Mouse (Mus musculus): ENCODE data around the gene Lpgat1. TPM values are rescaled to one million over a fixed set of nuclear protein-coding genes. Genes with fewer than 3 reads are reported as not detected.

Lpgat1 gene
- polyA plus RNA-seq, 1 experiment from 2014 or later, result 30.9 TPM

GRCm38 (mm10) chr1:191812949-191813691 lies 95.5 kb downstream of the Lpgat1 start:
- H3K9ac ChIP-seq (replicated peaks), result no peak overlapping the region
- no peak overlapping the region for H3K4me2 ChIP-seq (replicated peaks)
- 86% methylated on average over 13 of the region's 13 CpGs for WGBS
- H3K27me3 ChIP-seq, result no peaks in the 10 kb centered on the region
- no peak overlapping the region for H3K4me3 ChIP-seq (replicated peaks)
- no peaks in the 10 kb centered on the region for H3K9me3 ChIP-seq
- H3K4me1 ChIP-seq (replicated peaks), result 0 out of 2 replicates have a peak, but pooled peaks cover 2% of the 10 kb centered on the region
- H3K36me3 ChIP-seq, result no peaks in the 10 kb centered on the region
- H3K27ac ChIP-seq, result no peak overlapping the region
- no peak for ATAC-seq

- H3K36me3 ChIP-seq, result no peaks in the 10 kb centered on the region
- H3K27ac ChIP-seq, result no peak overlapping the region
- 0 out of 2 replicates have a peak, but pooled peaks cover 4% of the 10 kb centered on the region for H3K4me1 ChIP-seq (replicated peaks)
- ATAC-seq, result no peak
- H3K4me2 ChIP-seq (replicated peaks), result no peak overlapping the region
- H3K9ac ChIP-seq (replicated peaks), result no peak overlapping the region
- H3K4me3 ChIP-seq (replicated peaks), result no peak overlapping the region
- 81% methylated on average over 4 of the region's 4 CpGs for WGBS
- H3K9me3 ChIP-seq, result no peaks in the 10 kb centered on the region
- H3K27me3 ChIP-seq, result no peaks in the 10 kb centered on the region
Observed at GRCm38 (mm10) chr1:191814240-191814639, 96.6 kb downstream of the Lpgat1 start.

GRCm38 (mm10) chr1:191814935-191815334 lies 97.3 kb downstream of the Lpgat1 start:
- H3K4me2 ChIP-seq (replicated peaks), result no peak overlapping the region
- H3K4me3 ChIP-seq (replicated peaks), result no peak overlapping the region
- no peaks in the 10 kb centered on the region for H3K27me3 ChIP-seq
- H3K36me3 ChIP-seq, result no peaks in the 10 kb centered on the region
- H3K4me1 ChIP-seq (replicated peaks), result 0 out of 2 replicates have a peak, but pooled peaks cover 4% of the 10 kb centered on the region
- WGBS, result 52% methylated on average over 5 of the region's 5 CpGs
- ATAC-seq, result no peak
- no peak overlapping the region for H3K9ac ChIP-seq (replicated peaks)
- no peak overlapping the region for H3K27ac ChIP-seq
- no peaks in the 10 kb centered on the region for H3K9me3 ChIP-seq

GRCm38 (mm10) chr1:191816596-191816995 lies 99.0 kb downstream of the Lpgat1 start:
- no peak for ATAC-seq
- no peak overlapping the region for H3K4me2 ChIP-seq (replicated peaks)
- no peak overlapping the region for H3K9ac ChIP-seq (replicated peaks)
- H3K36me3 ChIP-seq, result no peaks in the 10 kb centered on the region
- 86% methylated on average over 3 of the region's 3 CpGs for WGBS
- no peak overlapping the region for H3K27ac ChIP-seq
- H3K4me1 ChIP-seq (replicated peaks), result peaks cover 9% of the 10 kb centered on the region
- H3K9me3 ChIP-seq, result no peaks in the 10 kb centered on the region
- no peak overlapping the region for H3K4me3 ChIP-seq (replicated peaks)
- no peaks in the 10 kb centered on the region for H3K27me3 ChIP-seq

GRCm38 (mm10) chr1:191817418-191818144 lies 99.9 kb downstream of the Lpgat1 start:
- H3K9me3 ChIP-seq, result no peaks in the 10 kb centered on the region
- peak; percentile 55 for ATAC-seq
- H3K4me2 ChIP-seq (replicated peaks), result no peak overlapping the region
- no peak overlapping the region for H3K27ac ChIP-seq
- no peaks in the 10 kb centered on the region for H3K27me3 ChIP-seq
- H3K4me3 ChIP-seq (replicated peaks), result no peak overlapping the region
- peaks cover 19% of the 10 kb centered on the region for H3K4me1 ChIP-seq (replicated peaks)
- WGBS, result 40% methylated on average over 19 of the region's 19 CpGs
- H3K9ac ChIP-seq (replicated peaks), result no peak overlapping the region
- no peaks in the 10 kb centered on the region for H3K36me3 ChIP-seq

- H3K27ac ChIP-seq, result no peak overlapping the region
- H3K4me1 ChIP-seq (replicated peaks), result peaks cover 21% of the 10 kb centered on the region
- no peak overlapping the region for H3K9ac ChIP-seq (replicated peaks)
- 46% methylated on average over 6 of the region's 6 CpGs for WGBS
- no peak overlapping the region for H3K4me2 ChIP-seq (replicated peaks)
- no peaks in the 10 kb centered on the region for H3K36me3 ChIP-seq
- no peaks in the 10 kb centered on the region for H3K27me3 ChIP-seq
- ATAC-seq, result peak; percentile 18
- H3K4me3 ChIP-seq (replicated peaks), result no peak overlapping the region
- H3K9me3 ChIP-seq, result no peaks in the 10 kb centered on the region
Observed at GRCm38 (mm10) chr1:191818145-191818631, 100.6 kb downstream of the Lpgat1 start.

- ATAC-seq, result no peak
- no peaks in the 10 kb centered on the region for H3K27me3 ChIP-seq
- no peaks in the 10 kb centered on the region for H3K9me3 ChIP-seq
- no peak overlapping the region for H3K4me2 ChIP-seq (replicated peaks)
- no peak overlapping the region for H3K9ac ChIP-seq (replicated peaks)
- H3K27ac ChIP-seq, result no peak overlapping the region
- H3K4me1 ChIP-seq (replicated peaks), result peaks cover 21% of the 10 kb centered on the region
- H3K4me3 ChIP-seq (replicated peaks), result no peak overlapping the region
- no peaks in the 10 kb centered on the region for H3K36me3 ChIP-seq
Observed at GRCm38 (mm10) chr1:191819026-191819425, 101.4 kb downstream of the Lpgat1 start.

- H3K4me2 ChIP-seq (replicated peaks), result peak overlapping the region; percentile 95
- no peaks in the 10 kb centered on the region for H3K27me3 ChIP-seq
- H3K36me3 ChIP-seq, result peaks cover 13% of the 10 kb centered on the region
- 4% methylated on average over 15 of the region's 15 CpGs for WGBS
- peak overlapping the region; percentile 61 for H3K9ac ChIP-seq (replicated peaks)
- no peaks in the 10 kb centered on the region for H3K9me3 ChIP-seq
- peak overlapping the region; percentile 81 for H3K4me3 ChIP-seq (replicated peaks)
- peak; percentile 76 for ATAC-seq
- no peak overlapping the region for H3K27ac ChIP-seq
- peaks cover 21% of the 10 kb centered on the region for H3K4me1 ChIP-seq (replicated peaks)
Observed at GRCm38 (mm10) chr1:191820951-191821325, 103.3 kb downstream of the Lpgat1 start.

GRCm38 (mm10) chr1:191821326-191822091 lies 103.9 kb downstream of the Lpgat1 start, which contains the start of gene Nek2:
Nek2 (plus strand) TSS chr1:191821444.
- peak within 1 kb of the TSS; percentile 95 for H3K4me2 ChIP-seq (replicated peaks)
- peak within 1 kb of the TSS; percentile 56 for H3K27ac ChIP-seq
- H3K9me3 ChIP-seq, result no peaks in the 10 kb centered on the region
- under 1% methylated on average over 79 of the region's 79 CpGs for WGBS
- H3K36me3 ChIP-seq, result peaks cover 17% of the 10 kb centered on the region
- H3K4me1 ChIP-seq (replicated peaks), result peaks cover 21% of the 10 kb centered on the region
- H3K9ac ChIP-seq (replicated peaks), result peak within 1 kb of the TSS; percentile 70
- H3K27me3 ChIP-seq, result no peaks in the 10 kb centered on the region
- peak within 1 kb of the TSS; percentile 81 for H3K4me3 ChIP-seq (replicated peaks)
- ATAC-seq, result peak; percentile 94

GRCm38 (mm10) chr1:191829124-191829523 lies 111.5 kb downstream of the Lpgat1 start:
- H3K27ac ChIP-seq, result no peak overlapping the region
- H3K4me3 ChIP-seq (replicated peaks), result no peak overlapping the region
- no peak for ATAC-seq
- 85% methylated on average over 3 of the region's 3 CpGs for WGBS
- peaks cover 66% of the 10 kb centered on the region for H3K36me3 ChIP-seq
- H3K9ac ChIP-seq (replicated peaks), result no peak overlapping the region
- no peak overlapping the region for H3K4me2 ChIP-seq (replicated peaks)
- no peaks in the 10 kb centered on the region for H3K4me1 ChIP-seq (replicated peaks)
- no peaks in the 10 kb centered on the region for H3K27me3 ChIP-seq
- no peaks in the 10 kb centered on the region for H3K9me3 ChIP-seq

- Histone ChIP-seq H3K9ac (replicated peaks) (no peak overlapping the region), H3K27me3 (no peaks in the 10 kb centered on the region), H3K4me1 (replicated peaks) (no peaks in the 10 kb centered on the region), H3K36me3 (peaks cover 35% of the 10 kb centered on the region), H3K4me3 (replicated peaks) (no peak overlapping the region), H3K9me3 (no peaks in the 10 kb centered on the region), H3K27ac (no peak overlapping the region), H3K4me2 (replicated peaks) (no peak overlapping the region)
- 96% methylated on average over 6 of the region's 6 CpGs for WGBS
- no peak for ATAC-seq
Observed at GRCm38 (mm10) chr1:191833396-191833795, 115.8 kb downstream of the Lpgat1 start.

Measured in midbrain, embryonic 13.5 days (tissue).